ENCODE assay signal across 19 mouse cellular contexts in genomic region chr10:95082634-95083033, GRCm38 (mm10).
DNase-seq lines count a peak whose midpoint lies in the region; ATAC-seq lines count a peak whose summit lies in the region.
"Had no signal": no experiment of that assay in that cellular context is flagged by ENCODE, and none has a peak within 500 bp of the region (broad histone marks: within the 10 kb centered on the region; RNA-seq: fewer than 3 reads in every experiment).

No protein-coding gene starts in this region.

- DNase-seq in forebrain, embryonic 10.5 days (ENCODE audit: extremely low spot score, low spot score), result no peak
- peak; percentile 55 to 56 for DNase-seq in left cerebral cortex, postnatal 14 days (ENCODE audit: low spot score in 2 of 2)
- no peak for DNase-seq in left cerebral cortex, postnatal 4 days
- peak; percentile 28 to 37 for DNase-seq in frontal cortex, postnatal 36 days (ENCODE audit: low spot score in 2 of 2)
- peak; percentile 33 for DNase-seq in right cerebral cortex, postnatal 14 days
- no peak for DNase-seq in T-cell, adult 2 months (ENCODE audit: low spot score)
- DNase-seq: adrenal gland, postnatal 10 days; cerebellum, adult 9-10 months; heart, adult 18-20 months; kidney, adult 8-10 months; kidney, postnatal 25 days; lung, adult 2 months; lung, postnatal 36 days; spleen, adult 18-20 months had no signal

- peaks cover 7% of the 10 kb centered on the region; the same call in 1 of the 2 replicates for H3K4me1 ChIP-seq in forebrain, embryonic 16.5 days (replicated peaks; ENCODE audit: control insufficient read depth, insufficient read depth, low read length)
- H3K4me1 ChIP-seq in forebrain, embryonic 10.5 days, result no peaks in the 10 kb centered on the region

- peak; percentile 31; the same call in 1 of the 2 replicates for ATAC-seq in forebrain, embryonic 16.5 days
- no peak for ATAC-seq in activated CD4-positive, CD25-positive, alpha-beta regulatory T cell, adult 4 months
- ATAC-seq: inflammation-experienced regulatory T-cells, adult 6 months had no signal

- H3K9me3 ChIP-seq in forebrain, embryonic 16.5 days (ENCODE audit: control insufficient read depth, low read length), result no peaks in the 10 kb centered on the region
- H3K9me3 ChIP-seq in forebrain, embryonic 10.5 days, result no peaks in the 10 kb centered on the region
- H3K9me3 ChIP-seq: hindbrain, embryonic 12.5 days had no signal

- 64% methylated on average over 5 of the region's 5 CpGs for WGBS in forebrain, embryonic 16.5 days
- WGBS in forebrain, embryonic 10.5 days, result 90% methylated on average over 5 of the region's 5 CpGs

- H3K36me3 ChIP-seq in forebrain, embryonic 16.5 days (ENCODE audit: control insufficient read depth, insufficient read depth), result no peaks in the 10 kb centered on the region
- no peaks in the 10 kb centered on the region for H3K36me3 ChIP-seq in forebrain, embryonic 10.5 days (replicated peaks)
- H3K36me3 ChIP-seq: hindbrain, embryonic 12.5 days had no signal

- H3K27me3 ChIP-seq in forebrain, embryonic 16.5 days (replicated peaks; ENCODE audit: control insufficient read depth, insufficient read depth, low read length), result no peaks in the 10 kb centered on the region
- peaks cover 11% of the 10 kb centered on the region for H3K27me3 ChIP-seq in forebrain, embryonic 10.5 days (ENCODE audit: poor library complexity, severe bottlenecking)
- H3K27me3 ChIP-seq: CH12.LX; hindbrain, embryonic 12.5 days had no signal

- intact Hi-C loops in left cerebral cortex, postnatal 14 days (cut with DNase I), result no loop called here
- intact Hi-C loops in left cerebral cortex, postnatal 4 days (cut with DNase I), result loop anchor here (10.0 kb wide), 2 partner anchors 332 to 392 kb away; partner anchors contain the start of gene Socs2

- H3K4me2 ChIP-seq in forebrain, embryonic 16.5 days (ENCODE audit: low read length), result no peak overlapping the region
- H3K4me2 ChIP-seq: hindbrain, embryonic 12.5 days had no signal

- no peak overlapping the region for H3K27ac ChIP-seq in forebrain, embryonic 16.5 days (ENCODE audit: low read length)
- H3K27ac ChIP-seq in forebrain, embryonic 10.5 days, result no peak overlapping the region
- H3K27ac ChIP-seq: hindbrain, embryonic 12.5 days had no signal

- H3K9ac ChIP-seq in forebrain, embryonic 16.5 days (replicated peaks; ENCODE audit: low read depth, low read length), result no peak overlapping the region
- H3K9ac ChIP-seq: hindbrain, embryonic 12.5 days had no signal

- no peak overlapping the region for H3K4me3 ChIP-seq in forebrain, embryonic 16.5 days (replicated peaks; ENCODE audit: low read length)
- H3K4me3 ChIP-seq in forebrain, embryonic 10.5 days, result no peak overlapping the region
- H3K4me3 ChIP-seq: hindbrain, embryonic 12.5 days had no signal

Comparison
In these comparisons a context has a peak if more than half of its experiments do, and no peak if none do; other contexts are left out.
1. DNase-seq: peak in left cerebral cortex, postnatal 14 days (2 of 2), frontal cortex, postnatal 36 days (2 of 2) and right cerebral cortex, postnatal 14 days (single experiment); none in forebrain, embryonic 10.5 days (single experiment), left cerebral cortex, postnatal 4 days (single experiment) and T-cell, adult 2 months (single experiment).